Mouse (Mus musculus) thymus, postnatal 14 days (tissue): Measurements from ENCODE around the gene Npm3.

Experiments
- DNase-seq: peaks from one replicate; pipeline ENCODE4 v3.0.0; 2021

Npm3 gene

GRCm38 (mm10) chr19:45751881-45752280 lies 2.5 kb upstream of the Npm3 start:
- no peak for DNase-seq

GRCm38 (mm10) chr19:45748691-45749242 lies 624 bp downstream of the Npm3 start:
- DNase-seq, result peak; percentile 76

DNA sequence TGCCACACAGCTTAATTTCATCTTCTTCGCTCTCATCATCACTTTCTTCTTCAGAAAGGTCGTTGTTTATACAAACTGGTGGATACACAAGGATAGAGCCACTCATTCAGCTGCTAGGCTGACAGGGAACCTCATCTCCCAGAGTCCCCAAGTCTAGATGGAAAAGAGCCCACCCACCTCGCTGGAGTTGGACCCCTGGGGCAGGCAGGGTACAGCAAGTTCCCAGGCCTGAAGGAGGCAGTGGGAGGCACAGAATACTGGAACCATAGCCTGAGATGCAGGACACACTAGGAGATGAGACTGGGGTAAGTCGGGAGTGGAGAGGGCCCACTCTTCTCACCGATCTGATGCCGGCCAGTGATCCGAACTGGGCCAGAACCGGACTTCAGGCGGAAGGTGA lies 1.2 kb downstream of the Npm3 start:
- DNase-seq, result no peak

- DNase-seq, result peak; percentile 90
Observed at GRCm38 (mm10) chr19:45747028-45747867, 2.1 kb downstream of the Npm3 start.

DNA sequence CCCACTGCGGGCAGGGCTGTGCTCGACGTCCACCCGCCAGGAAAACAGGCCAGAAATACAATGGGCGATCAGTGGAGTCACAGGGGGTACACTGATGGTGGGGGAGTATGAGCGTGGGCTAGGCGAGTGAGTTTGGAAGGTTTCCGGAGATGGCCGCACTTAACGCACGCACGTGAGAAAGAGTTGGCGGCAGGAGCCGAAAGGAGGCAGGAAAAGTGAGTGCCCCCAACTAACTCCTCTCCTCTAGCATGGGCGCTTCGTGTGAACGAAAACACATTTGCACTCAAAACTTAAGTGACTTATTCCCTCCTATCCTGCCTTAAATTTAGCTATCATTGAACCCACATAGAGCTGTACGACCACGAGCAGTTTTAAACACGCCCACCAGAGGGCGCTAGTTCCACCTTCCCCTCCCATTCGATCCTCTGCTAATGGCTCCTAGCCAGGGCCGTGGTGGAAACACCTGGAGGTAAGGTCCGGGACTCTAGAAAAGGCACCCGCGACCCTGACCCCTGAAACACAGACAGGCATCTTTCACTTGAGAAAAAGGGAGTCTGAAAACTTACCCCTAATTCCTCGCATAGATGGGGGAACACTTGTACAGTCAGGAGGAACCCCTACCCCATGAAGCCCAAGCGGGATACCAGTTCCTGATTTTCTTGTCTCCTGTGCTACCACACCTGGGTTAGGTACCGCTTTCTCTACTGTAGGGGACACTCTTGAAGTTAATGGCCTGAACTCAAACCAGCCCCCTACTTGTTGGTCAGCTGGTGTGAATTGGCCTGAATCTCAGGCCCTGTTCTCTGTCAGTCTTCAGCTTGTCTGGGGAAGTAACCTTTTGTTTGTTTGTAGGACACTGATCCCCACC lies 3.0 kb downstream of the Npm3 start:
- DNase-seq, result peak; percentile 82

GRCm38 (mm10) chr19:45745344-45746152 lies 3.8 kb downstream of the Npm3 start:
- no peak for DNase-seq

- DNase-seq, result no peak
Observed at GRCm38 (mm10) chr19:45743619-45744018, 5.8 kb downstream of the Npm3 start.

DNA sequence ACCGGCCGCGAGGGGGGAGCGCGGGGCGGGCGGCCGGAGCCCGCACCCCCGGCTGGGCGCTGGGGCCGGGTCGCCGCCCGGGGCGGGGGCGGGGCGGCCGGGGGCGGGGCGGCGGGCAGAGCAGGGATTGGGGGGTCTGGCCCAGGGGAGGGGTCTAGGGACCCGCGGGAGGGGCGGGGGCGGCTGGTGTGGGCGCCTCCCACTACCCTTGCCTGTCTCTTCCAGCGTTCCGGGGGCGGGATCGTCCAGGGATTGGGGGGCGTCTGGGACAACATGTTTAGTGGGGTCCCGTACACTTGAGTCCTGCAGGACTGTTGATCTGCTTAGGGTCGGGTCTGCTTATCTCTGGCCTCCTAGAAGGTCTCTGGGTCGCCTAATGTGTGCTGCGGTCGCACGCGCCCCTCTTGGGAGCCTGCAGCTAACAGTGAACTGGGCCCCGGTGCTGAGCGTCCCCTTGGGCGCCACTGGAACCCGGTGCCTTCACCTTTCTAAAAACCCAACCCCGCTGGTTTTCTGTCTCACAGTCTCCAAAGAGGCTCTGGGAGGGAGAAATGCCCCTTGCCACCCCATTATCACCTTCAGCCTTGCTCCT lies 6.3 kb downstream of the Npm3 start:
- no peak for DNase-seq

- peak; percentile 45 for DNase-seq
Observed at GRCm38 (mm10) chr19:45742218-45742983, 7.0 kb downstream of the Npm3 start, which contains the start of gene Fgf8. Gene Fgf8 (minus strand): TSS chr19:45742915.

DNA sequence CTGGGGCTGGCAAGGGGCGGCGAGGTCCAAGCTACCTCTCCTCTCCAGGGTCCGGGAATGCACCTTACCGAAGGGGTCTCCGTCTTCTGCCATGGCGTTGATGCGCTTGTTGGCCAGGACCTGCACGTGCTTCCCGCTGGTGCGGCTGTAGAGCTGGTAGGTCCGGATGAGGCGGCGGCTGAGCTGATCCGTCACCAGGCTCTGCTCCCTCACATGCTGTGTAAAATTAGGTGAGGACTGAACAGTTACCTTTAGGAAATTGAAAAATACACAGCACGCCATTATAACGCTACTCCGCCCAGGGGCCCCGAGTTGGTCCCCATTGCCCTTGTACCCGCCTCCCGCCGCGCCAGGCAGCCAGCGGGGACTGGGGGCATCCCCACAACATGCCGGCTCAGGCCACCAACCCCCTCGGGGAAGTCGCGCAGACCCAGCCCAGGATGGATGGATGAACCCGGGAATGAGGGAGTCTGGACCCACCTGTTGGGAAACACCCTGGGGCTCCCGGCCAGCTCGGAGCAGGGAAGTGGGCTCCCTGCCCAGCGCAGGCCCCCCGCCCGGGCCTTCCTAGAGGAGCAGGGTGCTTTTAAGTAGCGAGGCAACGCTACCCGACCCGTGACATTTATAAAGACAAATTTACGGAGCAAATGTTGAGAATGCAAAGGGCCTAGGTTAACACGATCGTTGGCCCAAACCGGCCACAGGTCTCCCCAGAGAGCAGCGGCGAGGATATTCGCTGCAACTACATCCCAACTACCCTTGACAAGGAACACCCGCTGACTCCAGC lies 7.8 kb downstream of the Npm3 start:
- no peak for DNase-seq

GRCm38 (mm10) chr19:45740817-45741216 lies 8.6 kb downstream of the Npm3 start:
- DNase-seq, result no peak

- DNase-seq, result no peak
Observed at GRCm38 (mm10) chr19:45740233-45740632, 9.2 kb downstream of the Npm3 start.

GRCm38 (mm10) chr19:45738521-45738920 lies 10.9 kb downstream of the Npm3 start:
- no peak for DNase-seq

DNA sequence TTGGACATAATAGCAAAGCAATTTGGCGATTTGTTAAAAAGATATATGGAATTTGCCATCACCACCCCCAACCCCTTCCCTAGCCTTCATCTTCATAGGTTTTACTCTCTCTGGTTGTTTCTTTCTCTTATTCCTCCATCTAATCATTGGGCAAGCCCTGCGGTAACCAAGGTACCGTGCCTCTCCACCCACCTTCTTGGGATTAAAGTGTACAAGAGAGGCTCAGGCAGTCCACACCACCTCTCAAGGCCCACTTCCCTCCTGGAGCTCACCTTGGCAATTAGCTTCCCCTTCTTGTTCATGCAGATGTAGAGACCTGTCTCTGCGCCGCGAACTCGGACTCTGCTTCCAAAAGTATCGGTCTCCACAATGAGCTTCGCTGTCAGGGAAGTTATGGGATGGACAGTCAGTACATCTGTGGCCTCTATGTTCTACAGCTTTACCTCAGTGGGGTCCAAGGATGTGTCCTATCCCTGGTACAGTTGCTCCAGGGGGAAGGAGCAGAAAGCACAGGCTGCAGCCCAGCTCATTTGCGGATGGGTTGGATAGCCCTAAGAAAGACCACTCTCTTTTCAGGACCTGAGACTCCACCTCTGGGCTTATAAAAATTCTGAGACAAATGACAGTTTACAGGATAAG lies 11.4 kb downstream of the Npm3 start:
- DNase-seq, result no peak

- DNase-seq, result peak; percentile 50
Observed at GRCm38 (mm10) chr19:45737208-45737845, 12.1 kb downstream of the Npm3 start.

- peak; percentile 76 for DNase-seq
Observed at GRCm38 (mm10) chr19:45736855-45737207, 12.6 kb downstream of the Npm3 start.

DNA sequence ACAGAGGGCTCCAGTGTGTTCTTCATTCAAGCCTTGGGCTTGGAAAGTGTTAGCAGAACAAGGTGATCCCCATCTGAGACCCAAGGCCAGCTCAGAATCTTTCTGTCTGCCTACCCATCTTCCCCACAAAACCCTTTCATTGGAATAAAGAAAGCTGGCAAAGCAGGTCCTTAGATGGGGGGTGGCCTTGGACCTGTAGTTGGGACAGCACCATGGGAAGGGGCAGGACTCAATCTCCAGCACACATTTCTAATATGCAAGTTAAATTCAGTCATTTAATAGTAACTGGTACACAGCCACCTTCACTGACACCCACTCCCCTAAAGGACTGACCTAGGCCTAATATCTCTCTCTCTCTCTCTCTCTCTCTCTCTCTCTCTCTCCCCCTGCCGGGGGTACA lies 13.2 kb downstream of the Npm3 start:
- DNase-seq, result no peak

DNA sequence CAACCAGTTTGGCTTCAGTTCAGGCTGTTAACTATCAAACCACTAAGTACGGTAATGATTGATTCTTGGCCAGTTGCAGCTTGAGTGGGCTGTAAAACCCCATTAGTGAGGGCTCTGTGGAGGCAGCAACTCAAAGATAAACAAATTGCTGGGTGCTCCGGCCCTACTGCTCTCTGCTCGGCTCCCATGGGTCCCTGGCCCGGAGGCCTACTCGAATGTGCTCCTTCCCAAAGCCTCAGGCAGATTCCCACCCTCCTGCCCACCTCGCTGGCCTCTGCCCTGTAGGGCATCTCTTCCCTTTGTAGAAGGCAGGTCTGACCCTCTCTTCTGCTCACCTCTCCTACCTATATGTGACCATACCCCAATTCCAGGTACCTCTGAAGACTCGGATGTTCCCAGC lies 14.6 kb downstream of the Npm3 start:
- DNase-seq, result no peak

- no peak for DNase-seq
Observed at GRCm38 (mm10) chr19:45734191-45734590, 15.2 kb downstream of the Npm3 start.

- peak; percentile 75 for DNase-seq
Observed at GRCm38 (mm10) chr19:45733564-45733963, 15.8 kb downstream of the Npm3 start.
